Mouse (Mus musculus) kidney, adult 2 months (tissue): ENCODE measurements around the gene Arhgef28.

Source experiments
- CTCF ChIP-seq: fragments of 200-500 bp; conservative IDR thresholded peaks from 2 replicates; pipeline ENCODE4 v1.5.1; 2011; ENCODE audit warnings: low read depth, mild to moderate bottlenecking, control low read depth, low read length, moderate library complexity, mixed read lengths; ENCODE audit not compliant: insufficient read depth, insufficient read length
- POLR2A ChIP-seq: fragments of 200-500 bp; IDR thresholded peaks from one replicate; pipeline ENCODE4 v1.6.1; 2011; ENCODE audit warnings: low read depth, low read length, control low read depth

DNA sequence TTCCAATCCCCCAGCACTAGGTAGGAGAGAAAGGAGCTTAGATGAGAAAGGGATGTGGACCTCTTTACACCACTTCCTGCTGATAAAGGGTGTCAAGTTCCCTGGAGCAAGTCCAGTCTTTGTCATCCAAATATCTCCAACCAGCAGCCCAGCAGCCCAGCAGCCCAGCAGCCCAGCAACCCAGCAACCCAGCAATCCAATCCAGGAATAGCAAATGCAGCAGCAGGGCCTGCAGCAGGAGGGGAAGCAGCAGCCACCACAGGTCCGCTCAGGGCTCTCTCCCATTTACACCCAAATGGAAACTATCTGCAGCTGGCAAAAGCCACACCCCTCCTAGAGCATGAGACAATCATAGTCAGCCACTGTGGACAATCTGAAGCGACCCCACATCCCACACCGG is 21.6 kb downstream of the Arhgef28 start:
- TF ChIP-seq POLR2A (no peak), CTCF (no peak)
